Mouse (Mus musculus): ENCODE measurements around the gene Epha2. TPM values are rescaled to one million over a fixed set of nuclear protein-coding genes. Genes with fewer than 3 reads are reported as not detected.

Gene Epha2
- total RNA-seq, 2 experiments from 2014 or later, result 1.6 to 2.9 TPM

GRCm38 (mm10) chr4:141279327-141279726 is 21.7 kb upstream of the Epha2 start:
- DNase-seq (ENCODE audit: low spot score), result no peak

DNA sequence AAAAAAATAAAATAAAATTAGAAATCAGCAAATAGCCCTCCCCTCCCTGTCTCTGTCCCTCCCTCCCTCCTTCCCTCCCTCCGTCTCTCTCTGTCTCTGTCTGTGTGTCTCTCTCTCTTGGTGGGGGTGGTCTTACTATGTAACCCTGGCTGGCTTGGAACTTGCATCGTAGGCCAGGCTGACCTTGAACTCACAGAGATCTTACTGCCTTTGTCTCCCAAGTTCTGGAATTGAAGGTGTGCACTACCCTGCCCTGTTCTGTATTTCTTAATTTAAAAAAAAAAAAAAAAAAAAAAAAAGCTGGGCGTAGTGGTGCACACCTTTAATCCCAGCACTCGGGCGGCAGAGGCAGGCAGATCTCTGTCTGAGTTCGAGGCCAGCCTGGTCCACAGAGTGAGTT is 21.3 kb upstream of the Epha2 start:
- DNase-seq (ENCODE audit: low spot score), result no peak

GRCm38 (mm10) chr4:141280471-141280870 is 20.6 kb upstream of the Epha2 start:
- no peak for DNase-seq (ENCODE audit: low spot score)

GRCm38 (mm10) chr4:141281153-141281552 is 19.9 kb upstream of the Epha2 start:
- DNase-seq (ENCODE audit: low spot score), result no peak

- DNase-seq (ENCODE audit: low spot score), result no peak
Measured at GRCm38 (mm10) chr4:141281578-141281977, 19.5 kb upstream of the Epha2 start.

- no peak for DNase-seq (ENCODE audit: low spot score)
Measured at GRCm38 (mm10) chr4:141282087-141282486, 19.0 kb upstream of the Epha2 start.

DNA sequence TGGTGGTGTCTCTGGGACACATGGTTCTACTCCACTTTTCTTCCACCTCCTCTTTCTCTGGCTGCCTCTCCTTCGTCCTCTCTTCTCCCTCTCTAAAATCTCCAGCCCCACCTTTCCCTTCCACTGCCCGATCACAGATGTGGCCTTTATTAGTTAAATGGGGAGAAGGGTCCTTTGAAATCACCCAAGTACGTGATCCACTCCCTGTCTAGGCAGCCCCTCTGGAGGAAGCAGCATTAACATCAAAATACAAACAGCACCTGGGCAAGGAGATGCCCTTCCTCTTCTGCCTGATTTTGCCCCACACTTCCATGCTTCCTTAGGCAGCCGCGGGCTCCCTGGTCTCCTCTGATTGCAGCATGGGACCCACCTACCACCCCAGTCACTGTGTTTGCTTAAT is 18.4 kb upstream of the Epha2 start:
- DNase-seq (ENCODE audit: low spot score), result no peak

- DNase-seq (ENCODE audit: low spot score), result no peak
Measured at GRCm38 (mm10) chr4:141283176-141283878, 17.7 kb upstream of the Epha2 start.

- no peak for DNase-seq (ENCODE audit: low spot score)
Measured at GRCm38 (mm10) chr4:141283879-141284411, 17.1 kb upstream of the Epha2 start.

DNA sequence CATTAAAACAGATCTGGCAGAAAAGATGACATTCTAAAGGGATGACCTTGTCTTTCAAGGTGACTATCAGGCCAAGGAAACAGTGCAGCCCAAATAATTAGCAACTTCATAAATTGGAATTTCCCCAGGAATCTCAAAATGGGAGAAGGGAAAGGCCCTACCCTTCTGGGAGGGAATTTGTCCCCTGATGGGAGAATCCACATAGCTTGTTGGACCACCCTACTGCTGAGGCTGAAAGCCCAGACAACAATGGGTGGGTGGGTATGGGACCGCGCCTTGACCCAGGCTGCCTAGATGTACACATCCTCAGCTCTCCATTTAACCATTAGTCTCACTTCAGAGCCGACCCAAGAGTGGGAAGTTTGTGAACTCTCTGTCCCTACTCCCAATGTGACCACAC is 16.6 kb upstream of the Epha2 start:
- DNase-seq (ENCODE audit: low spot score), result no peak

- no peak for DNase-seq (ENCODE audit: low spot score)
Measured at GRCm38 (mm10) chr4:141285128-141285527, 15.9 kb upstream of the Epha2 start.

DNA sequence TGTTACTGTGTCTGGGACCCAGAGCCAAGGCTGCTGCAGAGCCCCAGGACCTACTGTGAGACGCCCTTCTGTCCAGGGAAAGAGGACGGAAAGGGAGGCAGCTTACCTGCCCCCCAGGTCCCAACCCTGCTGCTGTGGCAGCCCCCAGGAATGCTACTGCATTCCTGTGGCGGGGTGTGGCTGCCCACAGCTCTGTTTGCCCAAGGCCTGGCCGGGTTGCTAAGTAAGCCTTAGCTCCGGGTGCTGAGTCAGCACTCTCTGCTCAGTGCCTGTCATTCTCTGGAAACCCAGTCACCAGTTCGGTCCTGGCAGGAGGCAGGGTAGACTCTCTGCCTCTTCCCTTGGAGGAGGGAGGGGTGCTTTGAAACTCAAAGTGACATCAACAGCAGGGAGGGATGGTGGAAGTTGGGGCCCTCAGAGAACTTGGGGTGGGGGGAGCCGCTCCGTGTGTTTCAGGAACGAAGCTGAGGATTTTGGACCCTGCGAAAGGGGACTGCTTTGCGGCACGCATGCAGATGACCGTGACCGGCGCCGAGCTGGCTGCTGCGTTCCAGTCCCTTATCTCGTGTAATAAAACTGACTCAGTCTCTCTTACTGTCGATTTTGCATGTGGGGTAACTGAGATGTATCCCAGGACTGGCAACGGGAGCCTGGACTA is 14.1 kb upstream of the Epha2 start:
- DNase-seq (ENCODE audit: low spot score), result no peak

DNA sequence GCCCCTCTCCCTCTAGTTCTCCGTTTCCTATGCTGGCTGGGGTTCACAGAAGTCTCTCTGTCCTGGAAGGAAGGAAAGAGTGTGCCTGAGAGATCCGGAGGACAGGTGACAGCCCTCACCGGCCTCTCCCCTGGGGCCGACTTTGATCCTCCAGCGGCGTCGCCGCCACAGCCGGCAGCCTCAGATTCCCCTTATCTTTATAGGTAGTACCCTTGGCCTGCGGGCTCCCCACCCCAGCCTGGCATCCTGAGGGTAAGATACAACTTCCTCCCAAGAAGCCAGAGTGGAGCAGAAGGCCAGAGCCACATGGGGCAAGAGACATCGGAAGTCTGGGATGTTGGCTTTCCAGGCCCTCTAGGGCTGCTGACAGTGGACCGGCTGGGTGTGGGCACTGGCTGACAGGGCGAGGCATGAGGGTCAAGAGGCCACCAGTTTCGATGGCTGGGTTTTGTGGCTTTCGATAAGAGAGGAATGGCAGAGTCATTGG is 13.5 kb upstream of the Epha2 start:
- DNase-seq (ENCODE audit: low spot score), result no peak

- no peak for DNase-seq (ENCODE audit: low spot score)
Measured at GRCm38 (mm10) chr4:141288152-141288551, 12.9 kb upstream of the Epha2 start.

DNA sequence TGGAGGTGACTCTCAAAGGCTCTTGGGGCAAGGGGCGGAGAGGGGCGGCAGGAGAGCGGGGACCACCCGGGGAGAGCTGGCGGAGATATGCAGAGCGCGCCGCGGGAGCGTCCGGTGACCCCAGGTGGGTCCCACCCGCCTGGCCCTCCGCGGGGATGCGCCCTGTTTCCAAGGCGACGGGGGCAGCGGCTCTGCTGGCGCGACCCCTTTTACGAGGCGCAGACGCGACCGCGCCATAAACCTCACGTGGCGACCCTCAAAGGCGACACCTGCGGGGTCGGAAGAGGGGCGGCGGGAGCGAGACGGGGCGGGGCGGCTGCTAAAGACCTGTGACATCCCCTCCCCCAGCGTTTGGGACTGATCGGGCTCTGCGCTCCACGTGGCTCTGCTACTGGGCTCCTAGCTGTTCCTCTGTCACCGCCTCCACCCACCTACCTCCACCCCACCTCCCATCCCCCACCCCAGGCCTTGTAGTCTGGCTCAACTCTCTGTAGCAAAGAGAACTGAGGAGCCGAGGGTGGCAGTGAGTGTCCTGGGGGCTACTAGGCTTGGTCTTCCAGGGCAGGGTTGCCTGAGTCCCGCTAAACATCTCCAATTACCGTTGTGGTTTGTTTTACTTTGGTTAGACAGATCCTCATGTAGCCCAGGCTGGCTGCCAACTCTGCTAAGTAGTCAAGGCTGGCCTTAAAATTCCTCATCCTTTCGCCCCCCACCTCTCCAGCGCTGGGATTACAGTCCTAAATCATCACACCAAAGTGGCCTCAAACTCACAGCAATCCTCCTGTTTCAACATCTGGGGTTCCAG is 9.3 kb upstream of the Epha2 start:
- no peak for DNase-seq (ENCODE audit: low spot score)

GRCm38 (mm10) chr4:141295774-141296186 is 5.3 kb upstream of the Epha2 start:
- no peak for DNase-seq (ENCODE audit: low spot score)

DNA sequence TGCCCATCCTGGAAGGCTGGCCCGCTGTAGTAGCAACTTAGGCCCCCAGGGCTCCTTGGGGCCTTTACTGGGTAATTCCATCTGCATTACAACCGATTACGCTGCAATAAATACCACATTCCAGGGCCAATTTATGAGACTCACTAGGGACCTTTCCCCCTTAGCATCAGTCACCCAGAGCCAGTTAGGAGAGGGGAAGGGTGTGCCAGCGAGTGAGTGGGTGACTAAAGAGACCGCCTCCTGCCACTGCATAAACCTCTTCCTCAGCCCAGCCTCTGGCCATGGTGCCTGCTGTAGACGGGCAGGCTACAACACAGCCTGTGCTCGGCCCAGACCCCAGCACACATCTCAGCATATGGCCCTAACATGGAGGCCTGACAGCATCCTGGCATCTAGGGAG is 3.1 kb upstream of the Epha2 start:
- DNase-seq (ENCODE audit: low spot score), result no peak

DNA sequence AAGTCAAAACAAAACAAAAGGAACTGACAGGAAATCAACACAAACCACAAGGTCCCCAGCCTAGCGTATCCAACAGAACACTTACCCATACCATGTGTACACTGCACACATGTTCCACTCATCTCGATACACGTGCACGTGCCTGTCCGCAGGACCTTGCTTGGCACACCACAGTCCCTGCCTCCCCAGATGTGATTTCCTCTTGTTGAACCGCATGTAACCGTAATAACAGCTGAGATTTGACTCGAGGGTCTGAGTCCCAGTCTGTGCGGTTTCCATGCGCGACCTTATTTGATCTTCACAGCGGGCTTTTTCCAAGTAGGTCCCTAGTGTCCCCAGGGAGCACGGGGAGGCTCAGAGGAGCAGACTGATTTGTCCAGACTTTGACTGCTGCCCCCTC is 1.7 kb upstream of the Epha2 start:
- DNase-seq (ENCODE audit: low spot score), result no peak

DNA sequence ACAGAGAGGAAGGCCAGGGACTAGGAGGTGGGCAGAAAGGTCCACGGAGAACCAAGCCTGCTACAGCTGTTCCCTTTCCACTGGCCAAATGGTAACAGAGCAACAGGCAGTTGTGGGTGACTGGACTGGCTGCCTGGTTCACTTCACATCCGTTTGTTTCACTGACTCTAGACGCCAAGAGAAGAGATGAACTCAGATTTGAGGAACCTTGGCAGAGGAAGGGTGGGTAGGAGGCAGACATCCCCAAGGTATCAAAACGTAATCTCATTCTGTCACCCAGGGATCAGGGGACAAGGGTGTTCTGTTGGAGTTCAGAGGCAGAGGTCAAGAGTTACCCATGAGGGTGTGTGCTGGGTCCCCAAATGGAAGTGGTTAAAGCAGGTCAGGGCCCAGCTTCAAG is 844 bp upstream of the Epha2 start:
- DNase-seq (ENCODE audit: low spot score), result no peak

GRCm38 (mm10) chr4:141301591-141302427 is 769 bp downstream of the Epha2 start:
- DNase-seq (ENCODE audit: low spot score), result no peak

Data from gastrocnemius, adult 18-20 months (tissue).